Mouse (Mus musculus): ENCODE data around the gene Gm20388. TPM values are rescaled to one million over a fixed set of nuclear protein-coding genes. Genes with fewer than 3 reads are reported as not detected.

The Gm20388 gene
- total RNA-seq, 2 experiments from 2014 or later, result 4.0 TPM; not detected in 1

DNA sequence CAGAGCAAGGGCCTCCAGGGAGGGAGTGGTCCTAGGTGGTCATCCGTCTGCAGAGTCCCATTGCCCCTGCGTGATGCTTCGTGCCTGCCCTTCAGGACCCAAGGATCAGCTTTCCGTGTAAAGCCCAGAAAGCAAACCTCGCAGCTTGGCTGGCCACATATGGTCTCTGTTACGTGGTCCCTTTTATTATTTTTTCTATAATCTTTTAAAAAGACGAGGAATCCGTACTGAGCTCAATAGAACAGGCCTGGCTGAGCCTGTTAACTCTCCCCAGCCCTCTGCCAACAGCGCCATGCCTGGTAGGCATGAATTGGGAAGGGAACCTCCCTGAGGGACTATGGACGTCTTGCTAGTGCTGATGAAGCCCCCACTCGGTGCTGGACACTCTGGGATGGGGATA is 2282.9 kb downstream of the Gm20388 start:
- DNase-seq, result no peak

DNA sequence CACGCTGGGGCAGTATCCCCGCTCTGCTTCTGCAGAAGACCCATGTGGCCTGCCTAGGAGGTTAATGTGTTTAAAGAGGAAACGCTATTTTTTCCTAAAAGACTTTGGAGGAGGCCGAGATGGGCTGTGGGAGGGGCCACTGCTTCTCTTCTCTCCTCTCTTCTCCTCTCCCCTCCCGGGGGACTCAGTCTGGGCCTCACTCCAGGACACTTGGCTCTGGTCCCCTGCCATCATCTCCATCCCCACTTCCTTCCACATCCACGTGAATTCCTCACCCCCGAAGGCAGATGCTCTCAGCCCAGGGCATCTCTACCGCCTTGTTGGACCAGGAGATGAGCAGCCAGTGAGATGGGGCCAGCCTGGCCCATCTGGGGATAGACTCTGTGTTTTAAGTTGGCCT is 2283.8 kb downstream of the Gm20388 start:
- DNase-seq, result peak; percentile 79 to 80

DNA sequence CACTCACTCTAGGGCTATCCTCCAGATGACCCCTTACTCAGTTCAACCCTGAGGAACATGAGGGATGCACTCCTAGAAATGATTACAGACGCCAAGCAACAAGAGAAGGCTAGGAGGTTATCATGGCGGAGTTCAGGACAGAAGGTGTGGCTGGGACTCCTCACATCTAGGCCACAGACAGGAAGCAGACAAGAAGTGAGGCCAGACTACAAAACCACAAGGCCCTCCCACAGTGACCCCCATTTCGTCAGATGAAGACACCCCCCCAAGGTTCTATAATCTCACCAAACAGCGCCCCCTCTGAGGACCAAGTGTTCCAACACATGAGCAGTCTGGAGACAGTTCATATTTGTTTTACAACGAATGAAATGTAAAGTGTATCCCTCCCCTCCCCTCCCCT is 2286.7 kb downstream of the Gm20388 start:
- DNase-seq, result no peak

DNA sequence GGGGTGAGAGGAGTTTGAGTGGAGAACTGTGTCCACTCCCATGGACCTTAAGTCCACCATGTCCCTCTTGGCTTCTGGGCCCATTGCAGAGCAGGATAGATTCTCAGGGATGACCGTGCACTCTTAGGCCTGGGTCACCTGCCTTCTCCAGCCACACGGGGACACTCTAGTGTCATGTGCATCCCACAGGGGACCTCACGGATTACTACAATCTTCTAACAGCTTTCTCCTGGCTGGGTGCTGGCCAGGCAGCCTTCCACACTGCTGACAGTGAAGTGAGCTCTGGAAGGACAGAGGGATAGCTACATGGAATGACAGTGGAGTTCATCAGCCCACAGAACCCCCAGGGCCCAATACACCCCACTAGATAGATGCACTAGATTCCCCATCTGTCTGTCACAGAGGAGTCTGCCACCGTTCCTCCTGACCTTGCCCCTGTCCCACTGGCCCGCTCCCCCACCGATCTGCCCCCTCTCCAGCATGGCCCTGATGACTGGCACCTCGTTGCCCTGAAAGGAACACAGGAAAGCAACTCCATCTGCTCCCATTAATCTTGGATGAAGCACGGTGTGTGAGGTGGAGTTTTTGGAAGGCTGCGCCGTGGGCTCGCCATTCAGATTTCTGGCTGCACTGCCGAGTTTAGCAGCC is 2287.9 kb downstream of the Gm20388 start:
- peak; percentile 29 to 32 for DNase-seq

- no peak for DNase-seq
Measured at GRCm38 (mm10) chr8:122199191-122199590, 2288.6 kb downstream of the Gm20388 start.

DNA sequence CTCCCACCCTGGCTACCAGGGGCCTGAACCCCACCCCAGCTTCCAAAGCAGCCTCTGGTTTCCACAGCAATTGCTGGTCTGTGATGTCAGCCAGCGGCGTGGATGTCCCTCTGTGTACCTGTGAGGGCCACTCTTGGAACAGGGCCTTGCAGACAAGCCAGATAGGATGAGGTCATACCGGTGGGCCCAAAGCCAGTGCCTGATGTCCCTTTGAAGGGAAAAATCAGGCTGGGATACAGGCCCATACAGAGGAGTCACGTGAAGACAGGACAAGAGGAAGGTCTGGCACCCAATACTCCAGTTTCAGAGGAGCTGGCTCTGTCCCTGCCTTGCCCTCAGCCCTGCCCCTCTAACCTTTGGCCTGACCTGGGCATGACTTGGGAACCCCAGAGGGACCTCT is 2289.2 kb downstream of the Gm20388 start:
- DNase-seq, result peak; percentile 43 to 55

DNA sequence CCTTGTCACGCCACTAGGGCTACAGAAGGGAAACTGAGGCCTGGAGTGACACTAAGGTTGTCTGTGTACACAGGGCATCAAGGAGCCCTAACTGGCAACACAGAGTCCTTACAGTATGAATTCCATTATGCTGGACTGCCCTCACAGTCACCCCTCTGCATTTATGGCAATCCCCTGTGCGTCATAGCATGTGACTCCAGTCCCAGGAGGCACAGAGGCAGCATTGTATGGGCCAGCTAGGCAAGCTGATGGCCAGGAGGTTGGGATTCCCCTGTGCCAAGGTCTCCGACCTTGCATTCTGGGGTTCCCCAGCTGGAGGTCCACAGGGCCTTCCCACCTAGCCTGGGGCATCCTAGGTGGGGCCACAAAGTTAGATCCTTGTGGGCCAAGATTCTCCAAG is 2300.9 kb downstream of the Gm20388 start:
- DNase-seq, result no peak

DNA sequence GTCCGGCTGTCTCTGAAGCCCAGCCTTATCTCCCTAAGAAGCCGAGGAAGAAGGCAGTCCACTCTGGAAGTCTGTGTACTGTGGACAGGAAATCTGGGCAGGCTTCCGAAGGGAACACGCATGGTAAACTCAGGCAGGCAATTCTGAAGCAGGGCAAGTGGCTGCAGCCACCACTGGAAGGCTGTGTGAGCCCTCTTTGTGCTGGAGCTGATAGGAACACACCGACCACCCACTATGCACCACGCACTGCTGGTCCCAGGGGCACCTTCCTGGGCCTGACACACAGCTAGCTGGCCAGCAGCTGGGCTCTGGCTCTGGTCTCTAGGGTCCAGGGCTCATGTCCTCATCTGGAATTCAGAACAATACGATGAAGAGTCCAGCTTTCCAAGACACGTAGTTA is 2305.0 kb downstream of the Gm20388 start:
- peak in 1 of 2 experiments; percentile 41 for DNase-seq

- DNase-seq, result no peak
Measured at GRCm38 (mm10) chr8:122216433-122216832, 2305.8 kb downstream of the Gm20388 start.

- no peak for DNase-seq
Measured at GRCm38 (mm10) chr8:122217456-122218177, 2307.0 kb downstream of the Gm20388 start.

DNA sequence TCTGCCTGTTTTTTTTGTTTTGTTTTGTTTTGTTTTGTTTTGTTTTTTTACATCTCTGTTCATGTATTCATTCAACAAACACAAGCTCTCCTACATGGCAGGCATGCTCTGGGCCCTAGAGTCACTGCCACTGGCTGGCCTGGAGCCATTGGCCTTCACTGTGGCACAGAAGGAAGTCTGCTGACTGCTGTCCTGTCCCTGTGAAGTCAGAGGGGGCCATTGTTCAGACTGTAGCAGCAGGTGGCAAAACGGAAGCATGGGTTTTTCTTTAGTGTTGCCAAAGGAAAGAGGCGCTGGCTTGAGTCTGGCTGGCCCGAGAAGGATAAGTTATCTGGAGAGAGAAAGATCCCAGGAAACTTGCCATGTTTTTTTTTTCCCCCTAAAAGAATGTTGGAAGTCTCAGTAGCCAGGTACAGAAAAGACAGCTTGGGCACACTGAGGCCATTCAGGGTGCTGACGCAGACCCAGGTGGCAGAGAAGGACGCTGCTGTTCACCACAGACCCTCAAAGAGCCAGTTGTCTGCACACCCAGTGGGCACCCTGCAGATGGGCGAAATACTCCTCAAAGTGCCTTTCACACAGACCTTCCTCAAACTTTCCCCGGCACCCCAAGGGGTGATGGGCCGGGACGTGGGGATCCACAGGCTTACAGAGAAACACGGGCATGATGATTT is 2313.5 kb downstream of the Gm20388 start:
- DNase-seq, result no peak

GRCm38 (mm10) chr8:122224650-122225022 is 2314.0 kb downstream of the Gm20388 start:
- DNase-seq, result no peak

- DNase-seq, result no peak
Measured at GRCm38 (mm10) chr8:122225446-122225845, 2314.8 kb downstream of the Gm20388 start.

- no peak for DNase-seq
Measured at GRCm38 (mm10) chr8:122227345-122227744, 2316.7 kb downstream of the Gm20388 start.

DNA sequence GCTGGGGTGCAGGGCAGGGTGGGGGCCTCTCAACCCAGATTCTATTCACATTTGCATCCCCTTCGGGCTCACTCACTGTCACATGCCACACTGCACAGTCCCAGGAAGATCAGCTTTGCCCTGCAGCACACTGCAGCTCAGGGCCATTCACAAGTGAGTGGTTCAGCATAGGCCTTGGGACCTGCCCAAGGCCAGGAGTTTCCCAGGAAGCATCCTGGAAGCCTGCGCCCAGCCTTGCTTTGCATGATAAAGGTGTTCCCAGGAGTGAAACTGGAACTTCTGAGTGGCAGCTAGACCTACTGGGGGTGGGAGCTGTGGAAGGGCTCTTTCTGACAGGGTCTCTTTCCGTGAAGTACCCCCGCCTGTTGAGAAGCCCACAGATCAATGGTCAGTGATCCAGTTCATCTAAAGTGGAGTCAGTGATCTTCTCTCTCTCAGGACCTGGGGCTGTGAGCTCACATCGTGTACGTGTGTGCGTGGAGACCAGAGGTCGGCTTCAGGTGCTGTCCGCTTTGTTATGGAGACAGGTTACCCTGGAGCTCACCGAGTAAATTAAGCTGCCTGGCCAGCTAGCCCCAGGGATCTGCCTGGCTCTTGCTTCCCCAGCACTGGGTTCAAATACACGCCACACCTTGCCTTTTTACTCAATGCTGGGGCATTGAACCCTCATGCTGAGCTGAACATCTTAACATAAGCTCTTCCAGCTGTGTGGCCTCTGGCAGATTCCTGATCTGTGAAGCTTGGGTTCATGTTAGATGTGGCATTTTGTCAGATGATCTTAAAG is 2318.3 kb downstream of the Gm20388 start:
- no peak for DNase-seq

GRCm38 (mm10) chr8:122229819-122230711 is 2319.4 kb downstream of the Gm20388 start:
- peak; percentile 59 to 66 for DNase-seq

- peak; percentile 71 to 87 for DNase-seq
Measured at GRCm38 (mm10) chr8:122230712-122231337, 2320.2 kb downstream of the Gm20388 start.

GRCm38 (mm10) chr8:122234055-122234454 is 2323.4 kb downstream of the Gm20388 start:
- peak; percentile 75 to 86 for DNase-seq

GRCm38 (mm10) chr8:122236521-122236920 is 2325.9 kb downstream of the Gm20388 start:
- no peak for DNase-seq

GRCm38 (mm10) chr8:122238225-122238624 is 2327.6 kb downstream of the Gm20388 start:
- peak; percentile 58 to 65 for DNase-seq

DNA sequence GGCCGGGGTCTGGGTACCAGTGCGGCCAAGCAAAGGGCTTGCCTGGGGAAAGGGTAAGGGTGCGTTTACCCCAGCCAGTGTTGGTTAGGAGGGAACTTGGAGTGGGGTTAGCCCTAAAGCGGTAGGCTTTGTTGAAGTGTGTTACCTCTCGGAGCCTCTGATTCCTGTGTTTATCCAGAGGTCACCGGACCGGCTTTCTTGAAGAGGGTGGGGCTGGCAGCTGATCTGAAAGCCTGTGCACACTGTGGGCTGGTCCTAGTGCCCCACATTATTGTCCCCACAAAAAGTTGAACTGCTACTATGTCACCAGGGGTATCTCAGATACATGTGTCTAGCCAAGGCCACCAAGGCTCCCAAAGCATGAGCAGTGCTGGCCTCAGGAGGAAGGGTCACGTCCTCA is 2328.1 kb downstream of the Gm20388 start:
- no peak for DNase-seq
